Mouse (Mus musculus): Measurements from ENCODE around the gene Dnm3. TPM values are rescaled to one million over a fixed set of nuclear protein-coding genes. Genes with fewer than 3 reads are reported as not detected.

Dnm3 gene
- total RNA-seq, 1 experiment, result 0.49 TPM

DNA sequence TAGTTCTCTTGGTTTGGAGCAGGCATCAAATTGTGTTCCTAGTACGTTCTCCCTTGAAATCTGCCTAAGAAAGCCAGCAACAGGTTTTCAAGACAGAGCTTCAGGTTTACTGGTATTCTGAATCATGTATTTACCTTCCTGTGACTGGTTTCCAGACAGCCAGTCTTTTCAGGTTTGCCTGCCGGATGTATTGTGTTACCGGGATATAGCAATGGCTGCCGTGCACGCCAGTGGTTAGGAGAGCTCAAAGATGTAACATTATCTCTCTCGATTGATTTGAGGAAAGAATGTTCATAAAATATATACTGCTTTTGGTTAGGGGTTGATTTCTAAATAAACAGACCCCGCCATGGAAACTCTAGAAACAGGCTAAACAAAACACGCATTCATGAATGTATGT is 264.8 kb downstream of the Dnm3 start:
- TF ChIP-seq HCFC1 (IDR thresholded peaks at IDR 0.05; ENCODE audit: borderline replicate concordance, insufficient read depth, low read length), result no peak
- TF ChIP-seq MAFK (IDR thresholded peaks at IDR 0.05; ENCODE audit: insufficient read depth, low read depth, low read length), result no peak
- no peak for TF ChIP-seq CHD2 (IDR thresholded peaks at IDR 0.05; ENCODE audit: low read depth, low read length)
- no peak for TF ChIP-seq ZC3H11A (IDR thresholded peaks at IDR 0.05; ENCODE audit: borderline replicate concordance, low read depth, low read length)
- no peak for TF ChIP-seq ZNF384 (IDR thresholded peaks at IDR 0.05; ENCODE audit: low read depth, low read length)
- Histone ChIP-seq H3K9ac (ENCODE audit: insufficient read depth, low read depth, low read length, poor library complexity, severe bottlenecking) (no peak overlapping the region), H3K27ac (ENCODE audit: insufficient read depth, low read depth, low read length, poor library complexity, severe bottlenecking) (no peak overlapping the region), H3K36me3 (ENCODE audit: control insufficient read depth, insufficient read depth, low read length, poor library complexity, severe bottlenecking) (no peaks in the 10 kb centered on the region), H3K9me3 (ENCODE audit: control insufficient read depth, insufficient read depth, low read depth, low read length) (no peaks in the 10 kb centered on the region), H3K4me1 (ENCODE audit: control insufficient read depth in 2 of 2, insufficient read depth in 2 of 2, low read length in 2 of 2, poor library complexity in 1 of 2) (no peaks in the 10 kb centered on the region), H3K4me3 (ENCODE audit: insufficient read depth in 1 of 2, low read depth in 1 of 2, low read length in 2 of 2, poor library complexity in 1 of 2, severe bottlenecking in 1 of 2) (no peak overlapping the region)
- in situ Hi-C loops (cut with MboI; ENCODE audit: low sequenced_read_pairs in 2 of 2, unreplicated experiment in 2 of 2), result no loop called here
- no peak for DNase-seq (ENCODE audit: low read depth, low spot score)

DNA sequence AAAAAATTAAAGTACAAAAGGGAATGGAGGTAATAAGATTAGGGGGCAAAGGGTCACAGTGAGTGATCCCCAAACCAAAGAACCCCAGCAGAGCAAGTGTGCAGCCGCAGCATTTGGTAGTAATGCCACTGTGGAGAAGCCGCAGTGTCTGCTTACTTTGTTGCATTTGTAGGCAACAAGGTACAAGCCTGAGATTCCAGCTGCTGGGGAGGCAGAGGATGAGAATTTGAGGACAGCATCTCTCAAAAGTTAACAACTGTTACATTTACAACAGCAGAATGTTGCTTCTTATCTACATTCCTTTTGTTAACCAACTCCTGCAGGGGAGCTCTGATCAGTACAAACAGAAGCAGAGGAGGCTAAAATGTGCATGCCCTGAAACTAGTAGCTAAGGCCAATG is 267.3 kb downstream of the Dnm3 start:
- no peak overlapping the region for H3K27ac ChIP-seq (ENCODE audit: insufficient read depth, low read depth, low read length, poor library complexity, severe bottlenecking)
- no peak overlapping the region for H3K4me3 ChIP-seq (ENCODE audit: insufficient read depth in 1 of 2, low read depth in 1 of 2, low read length in 2 of 2, poor library complexity in 1 of 2, severe bottlenecking in 1 of 2)
- in situ Hi-C loops (cut with MboI; ENCODE audit: low sequenced_read_pairs in 2 of 2, unreplicated experiment in 2 of 2), result no loop called here
- TF ChIP-seq ZC3H11A (IDR thresholded peaks at IDR 0.05; ENCODE audit: borderline replicate concordance, low read depth, low read length), result no peak
- no peak for TF ChIP-seq HCFC1 (IDR thresholded peaks at IDR 0.05; ENCODE audit: borderline replicate concordance, insufficient read depth, low read length)
- no peak for TF ChIP-seq ZNF384 (IDR thresholded peaks at IDR 0.05; ENCODE audit: low read depth, low read length)
- H3K4me1 ChIP-seq (ENCODE audit: control insufficient read depth in 2 of 2, insufficient read depth in 2 of 2, low read length in 2 of 2, poor library complexity in 1 of 2), result no peaks in the 10 kb centered on the region
- H3K9ac ChIP-seq (ENCODE audit: insufficient read depth, low read depth, low read length, poor library complexity, severe bottlenecking), result no peak overlapping the region
- H3K9me3 ChIP-seq (ENCODE audit: control insufficient read depth, insufficient read depth, low read depth, low read length), result no peaks in the 10 kb centered on the region
- no peak for DNase-seq (ENCODE audit: low read depth, low spot score)
- no peaks in the 10 kb centered on the region for H3K36me3 ChIP-seq (ENCODE audit: control insufficient read depth, insufficient read depth, low read length, poor library complexity, severe bottlenecking)

DNA sequence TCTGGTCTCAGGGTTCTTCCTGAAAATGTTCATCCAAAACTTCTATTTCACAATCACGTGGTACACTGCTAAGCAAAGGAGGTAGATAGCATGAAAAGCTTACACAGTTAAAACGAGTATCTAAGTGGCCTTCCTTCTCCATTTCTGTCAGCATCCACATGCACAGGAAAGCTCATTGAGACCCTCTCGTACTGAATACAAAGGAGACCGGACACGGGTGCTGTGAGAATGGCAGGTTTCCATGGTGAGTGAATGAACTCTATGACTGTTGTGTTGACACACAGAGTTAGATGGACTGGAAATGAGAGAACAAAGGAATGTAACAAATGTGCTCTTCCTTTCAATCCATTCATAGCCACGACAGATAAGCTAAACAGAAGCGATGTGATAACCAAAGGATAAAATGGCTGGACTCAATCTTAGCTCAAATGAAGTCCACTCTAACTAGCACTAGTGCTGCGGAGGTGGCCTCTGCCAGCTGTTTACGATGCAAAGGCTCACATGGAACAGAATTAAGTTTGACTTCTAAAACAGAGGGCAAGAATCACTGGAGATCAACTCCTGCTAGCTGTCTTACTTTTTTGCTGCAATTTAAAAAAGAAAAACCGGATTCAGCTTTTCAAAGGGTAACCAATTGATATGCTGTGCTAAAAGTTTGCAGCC is 268.2 kb downstream of the Dnm3 start:
- in situ Hi-C loops (cut with MboI; ENCODE audit: low sequenced_read_pairs in 2 of 2, unreplicated experiment in 2 of 2), result no loop called here
- H3K9me3 ChIP-seq (ENCODE audit: control insufficient read depth, insufficient read depth, low read depth, low read length), result no peaks in the 10 kb centered on the region
- no peak overlapping the region for H3K4me3 ChIP-seq (ENCODE audit: insufficient read depth in 1 of 2, low read depth in 1 of 2, low read length in 2 of 2, poor library complexity in 1 of 2, severe bottlenecking in 1 of 2)
- TF ChIP-seq ZC3H11A (IDR thresholded peaks at IDR 0.05; ENCODE audit: borderline replicate concordance, low read depth, low read length), result no peak
- TF ChIP-seq ZNF384 (IDR thresholded peaks at IDR 0.05; ENCODE audit: low read depth, low read length), result no peak
- TF ChIP-seq CHD2 (IDR thresholded peaks at IDR 0.05; ENCODE audit: low read depth, low read length), result no peak
- no peak for TF ChIP-seq HCFC1 (IDR thresholded peaks at IDR 0.05; ENCODE audit: borderline replicate concordance, insufficient read depth, low read length)
- TF ChIP-seq MAFK (IDR thresholded peaks at IDR 0.05; ENCODE audit: insufficient read depth, low read depth, low read length), result no peak
- no peaks in the 10 kb centered on the region for H3K4me1 ChIP-seq (ENCODE audit: control insufficient read depth in 2 of 2, insufficient read depth in 2 of 2, low read length in 2 of 2, poor library complexity in 1 of 2)
- H3K9ac ChIP-seq (ENCODE audit: insufficient read depth, low read depth, low read length, poor library complexity, severe bottlenecking), result no peak overlapping the region
- no peak overlapping the region for H3K27ac ChIP-seq (ENCODE audit: insufficient read depth, low read depth, low read length, poor library complexity, severe bottlenecking)
- H3K36me3 ChIP-seq (ENCODE audit: control insufficient read depth, insufficient read depth, low read length, poor library complexity, severe bottlenecking), result no peaks in the 10 kb centered on the region
- DNase-seq (ENCODE audit: low read depth, low spot score), result no peak

DNA sequence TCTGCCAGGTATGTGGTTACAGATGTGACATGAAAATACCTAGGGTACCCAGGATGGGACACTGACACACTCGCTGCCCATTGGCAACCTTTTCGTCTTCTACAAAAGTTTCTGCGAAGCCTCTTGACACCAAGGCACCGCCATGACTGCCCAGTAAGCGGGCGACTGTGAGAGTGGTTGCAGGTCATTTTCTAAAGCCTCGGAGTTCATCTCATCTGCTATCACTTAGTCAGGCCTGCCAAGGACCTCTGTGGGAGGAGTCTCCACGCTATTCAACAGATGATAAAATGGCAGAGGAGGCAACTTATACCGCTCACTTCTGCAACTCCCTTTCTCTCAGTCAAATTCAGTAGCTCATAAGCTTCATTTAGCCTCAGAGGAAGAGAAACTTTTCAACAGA is 268.8 kb downstream of the Dnm3 start:
- TF ChIP-seq ZNF384 (IDR thresholded peaks at IDR 0.05; ENCODE audit: low read depth, low read length), result no peak
- TF ChIP-seq HCFC1 (IDR thresholded peaks at IDR 0.05; ENCODE audit: borderline replicate concordance, insufficient read depth, low read length), result no peak
- TF ChIP-seq MAFK (IDR thresholded peaks at IDR 0.05; ENCODE audit: insufficient read depth, low read depth, low read length), result no peak
- Histone ChIP-seq H3K9me3 (ENCODE audit: control insufficient read depth, insufficient read depth, low read depth, low read length) (no peaks in the 10 kb centered on the region), H3K9ac (ENCODE audit: insufficient read depth, low read depth, low read length, poor library complexity, severe bottlenecking) (no peak overlapping the region), H3K27ac (ENCODE audit: insufficient read depth, low read depth, low read length, poor library complexity, severe bottlenecking) (no peak overlapping the region), H3K4me3 (ENCODE audit: insufficient read depth in 1 of 2, low read depth in 1 of 2, low read length in 2 of 2, poor library complexity in 1 of 2, severe bottlenecking in 1 of 2) (no peak overlapping the region), H3K36me3 (ENCODE audit: control insufficient read depth, insufficient read depth, low read length, poor library complexity, severe bottlenecking) (no peaks in the 10 kb centered on the region), H3K4me1 (ENCODE audit: control insufficient read depth in 2 of 2, insufficient read depth in 2 of 2, low read length in 2 of 2, poor library complexity in 1 of 2) (no peaks in the 10 kb centered on the region)
- DNase-seq (ENCODE audit: low read depth, low spot score), result no peak
- in situ Hi-C loops (cut with MboI; ENCODE audit: low sequenced_read_pairs in 2 of 2, unreplicated experiment in 2 of 2), result no loop called here

DNA sequence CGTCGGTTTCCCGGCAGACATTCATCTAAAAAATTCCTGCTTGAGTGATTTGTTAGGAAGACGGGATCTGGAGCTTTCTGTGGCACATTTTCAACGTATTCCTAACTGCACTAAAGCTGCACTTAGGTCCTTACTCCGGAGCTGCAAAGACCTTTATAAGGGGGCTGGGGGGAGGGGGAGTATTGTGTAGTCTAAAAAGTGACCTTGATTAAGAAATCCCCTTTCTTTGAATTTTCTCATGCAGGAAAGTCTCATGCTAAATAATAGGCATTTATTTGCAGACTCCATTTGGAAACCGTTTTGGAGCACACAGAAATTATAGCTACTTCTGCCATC is 270.2 kb downstream of the Dnm3 start:
- H3K4me1 ChIP-seq (ENCODE audit: control insufficient read depth in 2 of 2, insufficient read depth in 2 of 2, low read length in 2 of 2, poor library complexity in 1 of 2), result no peaks in the 10 kb centered on the region
- in situ Hi-C loops (cut with MboI; ENCODE audit: low sequenced_read_pairs in 2 of 2, unreplicated experiment in 2 of 2), result no loop called here
- DNase-seq (ENCODE audit: low read depth, low spot score), result no peak
- H3K36me3 ChIP-seq (ENCODE audit: control insufficient read depth, insufficient read depth, low read length, poor library complexity, severe bottlenecking), result no peaks in the 10 kb centered on the region
- no peak overlapping the region for H3K27ac ChIP-seq (ENCODE audit: insufficient read depth, low read depth, low read length, poor library complexity, severe bottlenecking)
- H3K9ac ChIP-seq (ENCODE audit: insufficient read depth, low read depth, low read length, poor library complexity, severe bottlenecking), result no peak overlapping the region
- H3K9me3 ChIP-seq (ENCODE audit: control insufficient read depth, insufficient read depth, low read depth, low read length), result no peaks in the 10 kb centered on the region
- no peak for TF ChIP-seq MAFK (IDR thresholded peaks at IDR 0.05; ENCODE audit: insufficient read depth, low read depth, low read length)
- TF ChIP-seq ZNF384 (IDR thresholded peaks at IDR 0.05; ENCODE audit: low read depth, low read length), result no peak
- H3K4me3 ChIP-seq (ENCODE audit: insufficient read depth in 1 of 2, low read depth in 1 of 2, low read length in 2 of 2, poor library complexity in 1 of 2, severe bottlenecking in 1 of 2), result no peak overlapping the region

Data from ES-E14 (cell line).